15 mouse cellular contexts compared by ENCODE assay signal in genomic region chr19:54099292-54099691, GRCm38 (mm10).
"Had no signal": no experiment of that assay in that cellular context is flagged by ENCODE, and none has a peak within 500 bp of the region (broad histone marks: within the 10 kb centered on the region; RNA-seq: fewer than 3 reads in every experiment).

No protein-coding gene starts in this region.

- H3K9me3 ChIP-seq: neural tube, embryonic 13.5 days; neural tube, embryonic 15.5 days; stomach, embryonic 15.5 days had no signal

- DNase-seq: right cerebral cortex, adult 18-20 months; right cerebral cortex, postnatal 14 days; right cerebral cortex, postnatal 25 days; right cerebral cortex, postnatal 4 days; spleen, adult 18-20 months; thymus, adult 18-20 months; thymus, adult 2 months; thymus, postnatal 14 days; thymus, postnatal 25 days; thymus, postnatal 36 days; thymus, postnatal 4 days had no signal

- H3K27me3 ChIP-seq: neural tube, embryonic 13.5 days; neural tube, embryonic 15.5 days; stomach, embryonic 15.5 days had no signal

- H3K36me3 ChIP-seq: neural tube, embryonic 13.5 days; neural tube, embryonic 15.5 days; stomach, embryonic 15.5 days had no signal

- H3K27ac ChIP-seq: neural tube, embryonic 13.5 days; neural tube, embryonic 15.5 days; stomach, embryonic 15.5 days; stomach, postnatal 0 days had no signal

- H3K4me3 ChIP-seq: neural tube, embryonic 13.5 days; neural tube, embryonic 15.5 days; stomach, embryonic 15.5 days had no signal

- H3K9ac ChIP-seq: neural tube, embryonic 13.5 days; neural tube, embryonic 15.5 days; stomach, embryonic 15.5 days had no signal

- H3K4me1 ChIP-seq: stomach, embryonic 15.5 days had no signal

- H3K4me2 ChIP-seq: neural tube, embryonic 13.5 days; neural tube, embryonic 15.5 days; stomach, embryonic 15.5 days had no signal
